12 mouse cellular contexts compared by ENCODE assay signal in the genomic region with DNA sequence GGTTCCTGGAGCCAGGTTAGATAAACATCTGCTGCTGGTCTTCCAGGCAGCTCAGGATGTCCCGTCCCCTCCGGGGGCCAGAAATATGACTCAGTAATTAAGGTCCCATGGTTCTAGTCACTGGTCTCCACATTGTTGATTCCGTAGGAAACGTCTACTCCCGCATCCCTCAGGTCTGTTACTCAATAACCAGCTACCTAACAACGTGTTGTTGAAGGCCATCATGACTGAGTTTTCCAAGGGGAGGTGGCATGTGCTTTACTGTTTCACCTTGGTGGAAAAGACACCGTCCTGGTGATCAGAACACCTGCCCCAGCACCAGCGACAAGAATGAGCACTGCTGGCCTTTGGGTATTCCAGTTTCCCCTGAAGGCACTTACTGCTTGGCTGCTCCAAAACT.
"Had no signal": no experiment of that assay in that cellular context is flagged by ENCODE, and none has a peak within 500 bp of the region (broad histone marks: within the 10 kb centered on the region; RNA-seq: fewer than 3 reads in every experiment).

No protein-coding gene starts in this region.

- DNase-seq: lung, embryonic 14.5 days; lung, postnatal 10 days; lung, postnatal 4 days; right cerebral cortex, postnatal 14 days; thymus, adult 18-20 months; thymus, postnatal 14 days had no signal

- H3K4me2 ChIP-seq: intestine, embryonic 15.5 days; limb, embryonic 15.5 days; liver, embryonic 12.5 days; lung, embryonic 14.5 days; midbrain, embryonic 12.5 days had no signal

- H3K4me3 ChIP-seq: intestine, embryonic 15.5 days; left cerebral cortex, adult 2 months; limb, embryonic 15.5 days; liver, embryonic 12.5 days; midbrain, embryonic 12.5 days had no signal

- H3K4me1 ChIP-seq: intestine, embryonic 15.5 days; limb, embryonic 15.5 days; liver, embryonic 12.5 days; midbrain, embryonic 12.5 days had no signal

- H3K9me3 ChIP-seq: intestine, embryonic 15.5 days; limb, embryonic 15.5 days; liver, embryonic 12.5 days; midbrain, embryonic 12.5 days had no signal

- H3K27me3 ChIP-seq: intestine, embryonic 15.5 days; limb, embryonic 15.5 days; liver, embryonic 12.5 days; midbrain, embryonic 12.5 days had no signal

- H3K27ac ChIP-seq: intestine, embryonic 15.5 days; limb, embryonic 15.5 days; liver, embryonic 12.5 days; midbrain, embryonic 12.5 days; stomach, postnatal 0 days had no signal

- H3K36me3 ChIP-seq: intestine, embryonic 15.5 days; limb, embryonic 15.5 days; liver, embryonic 12.5 days; midbrain, embryonic 12.5 days had no signal

- H3K9ac ChIP-seq: intestine, embryonic 15.5 days; limb, embryonic 15.5 days; liver, embryonic 12.5 days; lung, embryonic 14.5 days; midbrain, embryonic 12.5 days had no signal

- ATAC-seq: intestine, embryonic 15.5 days; liver, embryonic 12.5 days had no signal
